Mouse (Mus musculus): Measurements from ENCODE around the gene Sac3d1. TPM values are rescaled to one million over a fixed set of nuclear protein-coding genes. Genes with fewer than 3 reads are reported as not detected.
"Not testable (repeated sequence)": the region's sequence is repeated elsewhere in the genome, so short reads cannot be mapped to it uniquely, and the experiment has no call there.

Sac3d1 gene
- polyA plus RNA-seq, 1 experiment = 44.7 TPM

DNA sequence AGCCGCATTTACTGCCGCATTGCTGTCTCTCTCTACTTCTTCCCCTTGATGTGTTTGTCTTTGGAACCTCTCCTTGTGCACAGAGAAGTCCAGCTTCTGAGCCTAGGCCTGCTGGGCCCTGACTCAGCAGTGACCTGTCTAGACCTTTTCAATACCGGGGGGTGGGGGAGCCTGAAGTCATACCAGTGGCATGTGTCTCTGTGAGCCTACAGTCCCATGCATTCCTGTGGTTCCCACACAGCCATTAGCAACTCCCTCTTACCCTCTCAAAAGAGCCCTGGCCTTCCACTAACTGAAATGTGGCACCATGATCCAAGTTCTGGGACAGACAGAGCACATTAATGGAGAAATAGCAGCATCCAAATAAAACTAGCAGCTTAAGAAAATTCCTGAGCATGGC, 17.9 kb upstream of the Sac3d1 start:
- H3K27me3 ChIP-seq (ENCODE audit: control insufficient read depth, insufficient read depth, insufficient read length) = no peaks in the 10 kb centered on the region
- TF ChIP-seq CTCF (IDR thresholded peaks at IDR 0.05; ENCODE audit: control insufficient read depth, insufficient read depth, insufficient read length) = no peak
- TF ChIP-seq CEBPB (IDR thresholded peaks at IDR 0.05; ENCODE audit: low read depth) = no peak
- TF ChIP-seq MAX (IDR thresholded peaks at IDR 0.05) = peak; percentile 32

DNA sequence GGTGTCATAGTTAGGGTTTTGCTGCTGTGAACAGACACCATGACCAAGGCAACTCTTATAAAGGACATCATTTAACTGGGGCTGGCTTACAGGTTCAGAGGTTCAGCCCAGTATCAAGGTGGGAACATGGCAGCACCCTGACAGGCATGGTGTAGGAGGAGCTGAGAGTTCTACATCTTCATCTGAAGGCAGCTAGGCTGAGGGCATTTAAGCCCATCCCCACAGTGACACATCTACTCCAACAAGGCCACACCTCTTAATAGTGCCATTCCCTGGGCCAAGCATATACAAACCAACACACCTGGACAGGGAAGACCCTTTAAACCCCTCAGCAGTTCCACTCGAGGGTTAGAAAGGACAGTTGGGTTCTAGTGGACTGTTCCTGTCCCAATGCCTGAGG, 14.7 kb upstream of the Sac3d1 start:
- H3K79me3 ChIP-seq (ENCODE audit: low read depth); H3K27me3 ChIP-seq (ENCODE audit: control insufficient read depth, insufficient read depth, insufficient read length); H3K36me3 ChIP-seq (ENCODE audit: control insufficient read depth, insufficient read depth): not testable (repeated sequence)

More for the DNA sequence above, 17.9 kb upstream of the Sac3d1 start:
- H3K79me2 ChIP-seq (ENCODE audit: control insufficient read depth, insufficient read depth) = peaks cover 8% of the 10 kb centered on the region
- no peak overlapping the region for H3ac ChIP-seq (ENCODE audit: control insufficient read depth, insufficient read length, low read depth)
- no peaks in the 10 kb centered on the region for H3K79me3 ChIP-seq (ENCODE audit: low read depth)
- peaks cover 9% of the 10 kb centered on the region for H3K36me3 ChIP-seq (ENCODE audit: control insufficient read depth, insufficient read depth)
- H3K4me3 ChIP-seq (ENCODE audit: insufficient read depth, poor library complexity, severe bottlenecking) = no peak overlapping the region

DNA sequence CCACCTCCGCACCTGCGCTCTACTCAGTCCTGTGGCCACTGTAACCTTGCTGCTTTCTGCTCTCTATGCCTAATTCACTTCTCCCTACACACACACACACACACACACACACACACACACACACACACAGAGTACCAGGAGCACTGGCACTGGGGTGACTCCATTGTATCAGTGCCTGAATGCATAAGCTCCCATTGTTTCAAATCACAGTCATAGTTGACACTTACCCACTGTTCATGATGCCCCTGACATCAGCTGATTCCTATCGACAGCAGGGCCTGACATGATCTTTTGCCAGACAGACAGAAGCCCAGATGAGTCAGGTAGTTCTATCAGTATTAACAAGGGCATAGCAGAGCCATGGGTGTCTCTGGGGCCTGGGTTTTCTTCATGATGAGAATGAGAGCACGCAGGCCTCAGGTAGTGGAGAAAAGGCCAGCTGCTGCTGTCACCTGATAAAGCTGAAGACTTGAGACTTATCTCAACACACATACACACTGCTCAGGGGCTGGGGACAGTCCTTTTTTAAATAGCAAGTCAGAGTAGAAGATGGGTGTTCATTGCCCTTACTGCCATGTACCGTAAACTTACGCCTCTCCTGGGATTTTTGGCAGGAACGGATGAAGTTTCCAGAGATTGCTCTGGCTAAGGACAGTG, 13.8 kb upstream of the Sac3d1 start:
- Histone ChIP-seq H3K27me3 (ENCODE audit: control insufficient read depth, insufficient read depth, insufficient read length) (no peaks in the 10 kb centered on the region), H3K79me3 (ENCODE audit: low read depth) (no peaks in the 10 kb centered on the region), H3K79me2 (ENCODE audit: control insufficient read depth, insufficient read depth) (no peaks in the 10 kb centered on the region), H3K36me3 (ENCODE audit: control insufficient read depth, insufficient read depth) (peaks cover 9% of the 10 kb centered on the region), H3K4me3 (ENCODE audit: insufficient read depth, poor library complexity, severe bottlenecking) (no peak overlapping the region), H3ac (ENCODE audit: control insufficient read depth, insufficient read length, low read depth) (no peak overlapping the region)
- TF ChIP-seq USF1 (IDR thresholded peaks at IDR 0.05; ENCODE audit: low read depth) = no peak
- TF ChIP-seq FOSL1 (IDR thresholded peaks at IDR 0.05; ENCODE audit: insufficient read depth, low read length, poor library complexity, severe bottlenecking) = no peak

More for the DNA sequence above, 14.7 kb upstream of the Sac3d1 start:
- not testable (repeated sequence) for H3K79me2 ChIP-seq (ENCODE audit: control insufficient read depth, insufficient read depth); H3ac ChIP-seq (ENCODE audit: control insufficient read depth, insufficient read length, low read depth); H3K4me3 ChIP-seq (ENCODE audit: insufficient read depth, poor library complexity, severe bottlenecking)

DNA sequence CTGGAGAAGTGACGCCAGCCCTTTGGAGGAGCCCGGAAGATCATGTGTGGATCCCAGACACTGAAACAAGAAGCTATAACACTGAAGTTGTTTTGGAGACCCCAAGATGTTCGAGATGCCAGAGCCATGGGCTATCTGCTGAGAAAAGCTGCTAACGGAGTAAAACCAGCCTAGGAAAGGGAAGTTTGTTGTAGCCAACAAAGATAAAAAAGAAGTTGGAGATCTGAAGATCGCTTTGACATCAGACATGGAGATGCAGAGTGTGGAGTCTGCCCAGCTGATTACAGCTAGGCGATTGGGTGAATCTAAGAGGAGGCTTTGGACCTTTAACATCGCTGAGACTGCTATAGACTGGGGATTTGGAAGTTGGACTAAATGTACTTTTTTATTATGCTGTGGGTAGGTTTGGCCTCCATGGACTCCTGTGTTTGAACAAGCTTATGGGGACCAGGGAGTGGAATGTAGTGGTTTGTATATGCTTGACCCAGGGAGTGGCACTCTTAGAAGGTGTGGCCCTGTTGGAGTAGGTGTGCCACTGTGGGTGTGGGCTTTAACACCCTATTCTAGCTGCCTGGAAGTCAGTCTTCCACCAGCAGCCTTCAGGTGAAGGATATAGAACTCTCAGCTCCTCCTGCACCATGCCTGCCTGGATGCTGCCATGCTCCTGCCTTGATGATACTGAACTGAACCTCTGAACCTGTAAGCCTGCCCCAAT, 12.1 kb upstream of the Sac3d1 start:
- H3K4me3 ChIP-seq (ENCODE audit: insufficient read depth, poor library complexity, severe bottlenecking); H3K79me2 ChIP-seq (ENCODE audit: control insufficient read depth, insufficient read depth); H3K36me3 ChIP-seq (ENCODE audit: control insufficient read depth, insufficient read depth); H3K79me3 ChIP-seq (ENCODE audit: low read depth); H3ac ChIP-seq (ENCODE audit: control insufficient read depth, insufficient read length, low read depth); H3K27me3 ChIP-seq (ENCODE audit: control insufficient read depth, insufficient read depth, insufficient read length): not testable (repeated sequence)

DNA sequence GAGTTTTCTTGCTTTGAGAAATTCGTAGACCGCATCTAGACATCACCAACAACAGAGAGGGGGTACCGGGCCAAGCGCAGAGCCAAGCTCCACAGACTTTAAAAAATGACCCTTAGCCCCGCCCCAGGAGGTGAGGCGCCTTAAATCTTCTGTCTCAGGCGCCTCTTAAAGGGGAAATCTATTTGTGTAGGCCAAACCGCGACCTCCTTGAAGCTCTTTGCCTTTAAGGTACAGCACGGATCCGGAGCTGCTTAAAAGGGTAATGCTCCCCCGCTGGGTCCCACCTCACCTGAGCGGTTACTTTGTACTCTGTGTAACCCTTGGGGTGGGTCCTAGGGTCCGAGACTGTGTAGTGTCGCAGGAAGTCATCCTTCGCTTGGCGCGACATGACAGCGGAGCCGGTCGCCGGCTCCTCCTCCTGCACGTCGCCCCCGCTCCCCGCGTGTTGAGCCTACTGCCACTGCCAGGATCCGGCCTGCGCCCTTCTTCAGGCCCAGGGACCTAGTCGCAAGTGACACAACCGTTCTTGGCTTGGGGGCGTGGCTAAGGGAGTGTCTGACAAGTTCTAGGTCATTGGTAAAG, 9.4 kb upstream of the Sac3d1 start, which contains the start of gene Snx15:
TSS of gene Snx15 (minus strand) at position 545 of the 582 bp plus-strand sequence.
- Histone ChIP-seq H3K4me3 (ENCODE audit: insufficient read depth, poor library complexity, severe bottlenecking) (peak within 1 kb of the TSS; percentile 41), H3K79me2 (ENCODE audit: control insufficient read depth, insufficient read depth) (no peaks in the 10 kb centered on the region), H3K27me3 (ENCODE audit: control insufficient read depth, insufficient read depth, insufficient read length) (no peaks in the 10 kb centered on the region), H3ac (ENCODE audit: control insufficient read depth, insufficient read length, low read depth) (peak within 1 kb of the TSS; percentile 58), H3K79me3 (ENCODE audit: low read depth) (no peaks in the 10 kb centered on the region), H3K36me3 (ENCODE audit: control insufficient read depth, insufficient read depth) (peaks cover 8% of the 10 kb centered on the region)
- TF ChIP-seq CTCF (IDR thresholded peaks at IDR 0.05; ENCODE audit: control insufficient read depth, insufficient read depth, insufficient read length) = no peak
- peak; percentile 82 for TF ChIP-seq MAX (IDR thresholded peaks at IDR 0.05)

DNA sequence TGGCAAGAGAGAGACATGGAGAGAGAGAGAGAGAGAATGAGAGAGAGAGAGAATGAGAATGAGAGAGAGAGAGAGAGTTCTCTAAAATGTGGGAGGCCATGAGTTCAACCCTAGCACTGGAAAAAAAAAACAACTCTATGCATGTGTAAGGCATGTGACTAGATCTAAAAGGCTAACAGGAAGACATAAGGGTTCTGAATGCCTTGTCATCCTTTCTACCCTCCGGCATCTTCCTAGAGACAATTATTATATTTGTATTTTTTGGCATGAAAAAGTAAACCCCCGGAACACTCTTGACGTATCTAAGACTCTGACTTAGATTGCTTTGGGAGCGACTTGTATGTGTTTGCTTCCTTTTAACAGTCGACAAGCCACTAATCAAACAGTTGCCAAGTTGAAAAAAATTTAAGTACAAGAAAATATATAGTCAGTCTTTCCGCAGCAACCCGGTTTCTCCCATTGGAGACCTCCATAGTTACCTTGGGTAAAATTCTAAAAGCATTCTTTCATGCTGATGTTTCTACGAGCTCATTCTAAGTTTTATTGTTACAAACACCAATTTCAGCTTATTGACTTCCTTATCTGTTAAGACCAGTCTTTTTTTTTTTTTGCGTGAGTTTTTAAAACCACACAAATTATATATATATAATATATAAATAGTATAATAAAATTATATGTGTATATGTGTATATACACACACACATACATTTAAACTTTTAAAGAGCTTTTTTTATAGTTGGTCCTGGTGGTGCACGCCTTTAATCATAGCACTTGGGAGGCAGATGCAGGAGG, 8.5 kb upstream of the Sac3d1 start:
- H3K27me3 ChIP-seq (ENCODE audit: control insufficient read depth, insufficient read depth, insufficient read length) = no peaks in the 10 kb centered on the region
- H3K79me3 ChIP-seq (ENCODE audit: low read depth) = no peaks in the 10 kb centered on the region
- H3K36me3 ChIP-seq (ENCODE audit: control insufficient read depth, insufficient read depth) = peaks cover 8% of the 10 kb centered on the region
- H3K4me3 ChIP-seq (ENCODE audit: insufficient read depth, poor library complexity, severe bottlenecking) = peak overlapping the region; percentile 41
- peak overlapping the region; percentile 58 for H3ac ChIP-seq (ENCODE audit: control insufficient read depth, insufficient read length, low read depth)
- H3K79me2 ChIP-seq (ENCODE audit: control insufficient read depth, insufficient read depth) = no peaks in the 10 kb centered on the region
- TF ChIP-seq FOSL1 (IDR thresholded peaks at IDR 0.05; ENCODE audit: insufficient read depth, low read length, poor library complexity, severe bottlenecking) (no peak), MYOD1 (IDR thresholded peaks at IDR 0.05; ENCODE audit: control insufficient read depth, insufficient read length, low read depth) (no peak), MYOG (IDR thresholded peaks at IDR 0.05; ENCODE audit: control insufficient read depth, extremely low read depth, insufficient read length) (no peak), CEBPB (IDR thresholded peaks at IDR 0.05; ENCODE audit: low read depth) (no peak), USF1 (IDR thresholded peaks at IDR 0.05; ENCODE audit: low read depth) (no peak), MAX (IDR thresholded peaks at IDR 0.05) (no peak), CTCF (IDR thresholded peaks at IDR 0.05; ENCODE audit: control insufficient read depth, insufficient read depth, insufficient read length) (no peak)

Data from C2C12 (cell line).